Mouse (Mus musculus): ENCODE results near the gene Slc7a5. TPM values are rescaled to one million over a fixed set of nuclear protein-coding genes. Genes with fewer than 3 reads are reported as not detected.

Gene Slc7a5
- polyA plus RNA-seq, 1 experiment from 2014 or later = 28.8 TPM

GRCm38 (mm10) chr8:121861806-121862548 is 45.5 kb downstream of the Slc7a5 start:
- H3K27ac ChIP-seq (ENCODE audit: low read depth) = no peak overlapping the region
- no peaks in the 10 kb centered on the region for H3K4me1 ChIP-seq (ENCODE audit: insufficient read depth)
- no peak for DNase-seq
- H3K4me3 ChIP-seq (ENCODE audit: low read depth, low read length) = no peak overlapping the region
- no peak overlapping the region for H3K9ac ChIP-seq
- no peak overlapping the region for H3K4me2 ChIP-seq
- no peaks in the 10 kb centered on the region for H3K36me3 ChIP-seq (ENCODE audit: insufficient read depth)
- no peaks in the 10 kb centered on the region for H3K9me3 ChIP-seq (ENCODE audit: low read depth, low read length)
- TF ChIP-seq CTCF (IDR thresholded peaks at IDR 0.05; ENCODE audit: low read depth) = no peak
- H3K27me3 ChIP-seq (ENCODE audit: insufficient read depth, low read length) = no peaks in the 10 kb centered on the region
- 68% methylated on average over 10 of the region's 12 CpGs for WGBS
- ATAC-seq (ENCODE audit: insufficient read depth) = no peak

GRCm38 (mm10) chr8:121861276-121861675 is 46.2 kb downstream of the Slc7a5 start:
- DNase-seq (no peak), ATAC-seq (ENCODE audit: insufficient read depth) (no peak)
- TF ChIP-seq CTCF (IDR thresholded peaks at IDR 0.05; ENCODE audit: low read depth) = no peak
- Histone ChIP-seq H3K36me3 (ENCODE audit: insufficient read depth) (no peaks in the 10 kb centered on the region), H3K27me3 (ENCODE audit: insufficient read depth, low read length) (no peaks in the 10 kb centered on the region), H3K27ac (ENCODE audit: low read depth) (no peak overlapping the region), H3K4me2 (no peak overlapping the region), H3K4me1 (ENCODE audit: insufficient read depth) (no peaks in the 10 kb centered on the region), H3K4me3 (ENCODE audit: low read depth, low read length) (no peak overlapping the region), H3K9me3 (ENCODE audit: low read depth, low read length) (no peaks in the 10 kb centered on the region), H3K9ac (no peak overlapping the region)
- 51% methylated on average over 6 of the region's 6 CpGs for WGBS

DNA sequence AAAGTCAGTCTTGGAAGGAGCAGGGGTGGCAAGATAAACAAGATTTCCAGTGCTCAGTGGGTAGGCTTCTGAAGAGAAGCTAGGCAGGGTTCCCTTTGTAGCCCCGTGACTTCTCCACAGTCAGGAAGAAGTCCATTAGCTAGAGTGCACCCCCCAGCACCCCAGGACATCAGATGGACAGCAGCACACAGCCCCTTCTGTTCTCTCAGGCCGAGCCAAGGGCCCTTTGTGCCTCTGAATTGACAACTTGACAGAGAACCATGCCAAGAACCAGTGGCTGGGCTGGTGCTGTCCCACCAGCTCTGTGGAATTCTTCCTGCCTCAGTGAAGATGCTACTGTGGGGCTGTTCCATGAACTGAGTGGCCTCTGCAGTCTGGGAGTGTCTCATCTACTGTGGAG is 49.7 kb downstream of the Slc7a5 start:
- H3K9me3 ChIP-seq (ENCODE audit: low read depth, low read length) = no peaks in the 10 kb centered on the region
- H3K4me3 ChIP-seq (ENCODE audit: low read depth, low read length) = no peak overlapping the region
- no peaks in the 10 kb centered on the region for H3K4me1 ChIP-seq (ENCODE audit: insufficient read depth)
- H3K4me2 ChIP-seq = no peak overlapping the region
- TF ChIP-seq CTCF (IDR thresholded peaks at IDR 0.05; ENCODE audit: low read depth) = no peak
- H3K36me3 ChIP-seq (ENCODE audit: insufficient read depth) = no peaks in the 10 kb centered on the region
- WGBS = 54% methylated on average over 2 of the region's 2 CpGs
- no peak overlapping the region for H3K9ac ChIP-seq
- H3K27me3 ChIP-seq (ENCODE audit: insufficient read depth, low read length) = no peaks in the 10 kb centered on the region
- DNase-seq = no peak
- no peak for ATAC-seq (ENCODE audit: insufficient read depth)
- no peak overlapping the region for H3K27ac ChIP-seq (ENCODE audit: low read depth)

DNA sequence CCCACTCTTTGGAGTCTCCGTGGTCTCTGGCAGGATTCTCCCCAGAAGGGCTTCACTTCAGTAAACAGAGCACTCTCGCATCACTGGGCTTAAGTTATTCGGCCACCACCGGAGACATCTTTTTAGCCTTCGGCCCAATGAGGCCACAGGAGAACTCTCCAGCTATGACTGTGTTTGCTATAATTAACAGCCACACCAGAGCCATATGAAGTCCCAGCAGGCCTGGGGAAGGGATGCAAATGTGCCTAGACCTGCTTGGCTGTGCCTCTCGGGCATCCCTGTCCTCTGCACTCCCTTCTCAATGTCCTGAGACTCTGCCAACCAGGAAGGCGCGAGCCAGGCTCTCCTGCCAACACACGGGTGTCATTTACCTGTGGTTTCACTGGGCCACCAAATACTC is 50.2 kb downstream of the Slc7a5 start:
- H3K4me3 ChIP-seq (ENCODE audit: low read depth, low read length) = no peak overlapping the region
- H3K9me3 ChIP-seq (ENCODE audit: low read depth, low read length) = no peaks in the 10 kb centered on the region
- no peak overlapping the region for H3K27ac ChIP-seq (ENCODE audit: low read depth)
- no peaks in the 10 kb centered on the region for H3K27me3 ChIP-seq (ENCODE audit: insufficient read depth, low read length)
- no peaks in the 10 kb centered on the region for H3K36me3 ChIP-seq (ENCODE audit: insufficient read depth)
- no peak for ATAC-seq (ENCODE audit: insufficient read depth)
- WGBS = 64% methylated on average over 9 of the region's 9 CpGs
- no peak overlapping the region for H3K4me2 ChIP-seq
- TF ChIP-seq CTCF (IDR thresholded peaks at IDR 0.05; ENCODE audit: low read depth) = no peak
- H3K9ac ChIP-seq = no peak overlapping the region
- DNase-seq = no peak
- H3K4me1 ChIP-seq (ENCODE audit: insufficient read depth) = no peaks in the 10 kb centered on the region

- H3K4me1 ChIP-seq (ENCODE audit: insufficient read depth) = no peaks in the 10 kb centered on the region
- H3K9me3 ChIP-seq (ENCODE audit: low read depth, low read length) = no peaks in the 10 kb centered on the region
- H3K27ac ChIP-seq (ENCODE audit: low read depth) = no peak overlapping the region
- DNase-seq (no peak), ATAC-seq (ENCODE audit: insufficient read depth) (no peak)
- no peak overlapping the region for H3K9ac ChIP-seq
- H3K4me2 ChIP-seq = no peak overlapping the region
- 71% methylated on average over 14 of the region's 14 CpGs for WGBS
- H3K36me3 ChIP-seq (ENCODE audit: insufficient read depth) = no peaks in the 10 kb centered on the region
- no peaks in the 10 kb centered on the region for H3K27me3 ChIP-seq (ENCODE audit: insufficient read depth, low read length)
- no peak for TF ChIP-seq CTCF (IDR thresholded peaks at IDR 0.05; ENCODE audit: low read depth)
- no peak overlapping the region for H3K4me3 ChIP-seq (ENCODE audit: low read depth, low read length)
Observed at GRCm38 (mm10) chr8:121856071-121856746, 51.3 kb downstream of the Slc7a5 start.

GRCm38 (mm10) chr8:121853586-121853985 is 53.9 kb downstream of the Slc7a5 start:
- 75% methylated on average over 2 of the region's 2 CpGs for WGBS
- H3K4me1 ChIP-seq (ENCODE audit: insufficient read depth) = no peaks in the 10 kb centered on the region
- no peak for ATAC-seq (ENCODE audit: insufficient read depth)

GRCm38 (mm10) chr8:121852464-121852863 is 55.0 kb downstream of the Slc7a5 start:
- WGBS = 15% methylated on average over 7 of the region's 7 CpGs
- H3K27me3 ChIP-seq (ENCODE audit: insufficient read depth, low read length) = no peaks in the 10 kb centered on the region
- no peak overlapping the region for H3K27ac ChIP-seq (ENCODE audit: low read depth)
- no peaks in the 10 kb centered on the region for H3K36me3 ChIP-seq (ENCODE audit: insufficient read depth)
- H3K4me3 ChIP-seq (ENCODE audit: low read depth, low read length) = no peak overlapping the region
- H3K4me1 ChIP-seq (ENCODE audit: insufficient read depth) = no peaks in the 10 kb centered on the region
- TF ChIP-seq CTCF (IDR thresholded peaks at IDR 0.05; ENCODE audit: low read depth) = no peak
- DNase-seq = no peak
- H3K4me2 ChIP-seq = no peak overlapping the region
- H3K9ac ChIP-seq = no peak overlapping the region
- no peak for ATAC-seq (ENCODE audit: insufficient read depth)
- no peaks in the 10 kb centered on the region for H3K9me3 ChIP-seq (ENCODE audit: low read depth, low read length)

More at GRCm38 (mm10) chr8:121853586-121853985, 53.9 kb downstream of the Slc7a5 start:
- Histone ChIP-seq H3K27ac (ENCODE audit: low read depth) (no peak overlapping the region), H3K4me3 (ENCODE audit: low read depth, low read length) (no peak overlapping the region), H3K9me3 (ENCODE audit: low read depth, low read length) (no peaks in the 10 kb centered on the region), H3K36me3 (ENCODE audit: insufficient read depth) (no peaks in the 10 kb centered on the region), H3K4me2 (no peak overlapping the region), H3K9ac (no peak overlapping the region), H3K27me3 (ENCODE audit: insufficient read depth, low read length) (no peaks in the 10 kb centered on the region)
- DNase-seq = peak; percentile 38
- no peak for TF ChIP-seq CTCF (IDR thresholded peaks at IDR 0.05; ENCODE audit: low read depth)
